Mouse (Mus musculus) liver, embryonic 16.5 days (tissue): ENCODE data around the gene Nsdhl. TPM values are rescaled to one million over a fixed set of nuclear protein-coding genes. Genes with fewer than 3 reads are reported as not detected.

Experiments used
- ATAC-seq: fragments of 200-750 bp; cut with Nextera tagmentation; 2 replicates; pipeline ENCODE4 v1.8.0; 2017; ENCODE audit warnings: low read depth, mild to moderate bottlenecking, moderate number of reproducible peaks, moderate library complexity
- H3K27ac ChIP-seq: fragments of 300-500 bp; sonication (generic); 2 replicates; pipeline ENCODE4 v1.5.1; 2014; ENCODE audit warnings: mild to moderate bottlenecking, low read length
- H3K27me3 ChIP-seq: fragments of 300-500 bp; sonication (generic); 2 replicates; pipeline ENCODE4 v1.6.1; 2014; ENCODE audit warnings: low read depth, low read length, mixed read lengths; ENCODE audit not compliant: control insufficient read depth, insufficient read depth
- H3K36me3 ChIP-seq: fragments of 300-500 bp; sonication (generic); 2 replicates; pipeline ENCODE4 v1.6.1; 2014; ENCODE audit warnings: mild to moderate bottlenecking; ENCODE audit not compliant: control insufficient read depth, insufficient read depth
- H3K4me1 ChIP-seq: fragments of 300-500 bp; sonication (generic); 2 replicates; pipeline ENCODE4 v1.6.1; 2014; ENCODE audit warnings: low read depth, low read length, mixed read lengths; ENCODE audit not compliant: control insufficient read depth
- H3K4me2 ChIP-seq: fragments of 300-500 bp; sonication (generic); 2 replicates; pipeline ENCODE4 v1.6.1; 2014; ENCODE audit warnings: low read depth, low read length, mixed read lengths
- H3K4me3 ChIP-seq: fragments of 300-500 bp; sonication (generic); 2 replicates; pipeline ENCODE4 v1.5.1; 2014; ENCODE audit warnings: low read depth, mild to moderate bottlenecking, low read length
- H3K9ac ChIP-seq: fragments of 300-500 bp; sonication (generic); 2 replicates; pipeline ENCODE4 v1.6.1; 2014; ENCODE audit warnings: low read depth, low read length
- H3K9me3 ChIP-seq: fragments of 300-500 bp; sonication (generic); replicated peaks from 2 replicates; pipeline ENCODE4 v1.6.1; 2016; ENCODE audit warnings: low read length; ENCODE audit not compliant: control insufficient read depth
- WGBS: fragments of 180-500 bp; shearing (Covaris S2); extraction: QIAGEN DNeasy Blood & Tissue Kit; methylation state at CpG from one replicate; pipeline ENCODE4 v1.1.7; 2014; ENCODE audit not compliant: insufficient replicate concordance; 5-methylcytosine and 5-hydroxymethylcytosine counted together
- polyA plus RNA-seq: library from polyadenylated mRNA; unstranded; fragments of >200 nt; fragmentation: Nextera tagmentation; extraction: Ambion mirVana; gene quantifications from 2 replicates; pipeline ENCODE4 v1.2.1, GENCODE M21; 2015

Nsdhl gene
- 25.9 and 27.4 TPM in 2 replicates for polyA plus RNA-seq

GRCm38 (mm10) chrX:72917884-72918681, at the start of gene Nsdhl, which contains the start of gene Cetn2:
Gene Nsdhl, plus strand, starts transcription at chrX:72918557.
Gene Cetn2, minus strand, starts transcription at chrX:72918411.
- peak within 1 kb of the TSS; percentile 73 for H3K4me3 ChIP-seq
- WGBS = 18% methylated on average over 41 of the region's 41 CpGs
- no peaks in the 10 kb centered on the region for H3K27me3 ChIP-seq
- H3K9ac ChIP-seq = peak within 1 kb of the TSS; percentile 65
- ATAC-seq = peak; percentile 99
- H3K4me1 ChIP-seq = no peaks in the 10 kb centered on the region
- peak within 1 kb of the TSS; percentile 73 for H3K4me2 ChIP-seq
- H3K27ac ChIP-seq = 0 out of 2 replicates have a peak within 1 kb of the TSS, but pooled peaks have one; percentile 21
- H3K36me3 ChIP-seq = no peaks in the 10 kb centered on the region
- H3K9me3 ChIP-seq = no peaks in the 10 kb centered on the region

- Histone ChIP-seq H3K4me2 (no peak overlapping the region), H3K27me3 (no peaks in the 10 kb centered on the region), H3K9ac (no peak overlapping the region), H3K27ac (no peak overlapping the region), H3K9me3 (no peaks in the 10 kb centered on the region), H3K4me3 (no peak overlapping the region), H3K36me3 (no peaks in the 10 kb centered on the region), H3K4me1 (no peaks in the 10 kb centered on the region)
- WGBS = 59% methylated on average over 5 of the region's 5 CpGs
- ATAC-seq = no peak
Measured at GRCm38 (mm10) chrX:72895388-72896054, 22.8 kb upstream of the Nsdhl start.

- H3K27ac ChIP-seq = no peak overlapping the region
- WGBS = 45% methylated on average over 1 of the region's 1 CpGs
- ATAC-seq = no peak
Measured at GRCm38 (mm10) chrX:72896055-72896437, 22.3 kb upstream of the Nsdhl start.

GRCm38 (mm10) chrX:72902530-72902929, 15.8 kb upstream of the Nsdhl start:
- H3K4me1 ChIP-seq = no peaks in the 10 kb centered on the region
- ATAC-seq = no peak
- WGBS = 40% methylated on average over 1 of the region's 1 CpGs

More at GRCm38 (mm10) chrX:72896055-72896437, 22.3 kb upstream of the Nsdhl start:
- Histone ChIP-seq H3K36me3 (no peaks in the 10 kb centered on the region), H3K4me2 (no peak overlapping the region), H3K27me3 (no peaks in the 10 kb centered on the region), H3K4me3 (no peak overlapping the region), H3K9me3 (no peaks in the 10 kb centered on the region), H3K9ac (no peak overlapping the region), H3K4me1 (no peaks in the 10 kb centered on the region)

GRCm38 (mm10) chrX:72907619-72908403, 10.5 kb upstream of the Nsdhl start:
- no peak overlapping the region for H3K27ac ChIP-seq
- WGBS = 69% methylated on average over 6 of the region's 6 CpGs
- no peak overlapping the region for H3K9ac ChIP-seq
- H3K4me2 ChIP-seq = no peak overlapping the region
- H3K4me3 ChIP-seq = no peak overlapping the region
- H3K36me3 ChIP-seq = no peaks in the 10 kb centered on the region
- no peaks in the 10 kb centered on the region for H3K27me3 ChIP-seq
- H3K9me3 ChIP-seq = no peaks in the 10 kb centered on the region
- ATAC-seq = no peak
- no peaks in the 10 kb centered on the region for H3K4me1 ChIP-seq

More at GRCm38 (mm10) chrX:72902530-72902929, 15.8 kb upstream of the Nsdhl start:
- Histone ChIP-seq H3K9ac (no peak overlapping the region), H3K4me2 (no peak overlapping the region), H3K9me3 (no peaks in the 10 kb centered on the region), H3K27ac (no peak overlapping the region), H3K27me3 (no peaks in the 10 kb centered on the region), H3K4me3 (no peak overlapping the region), H3K36me3 (no peaks in the 10 kb centered on the region)

- H3K4me1 ChIP-seq = no peaks in the 10 kb centered on the region
- no peak overlapping the region for H3K4me2 ChIP-seq
- no peak overlapping the region for H3K27ac ChIP-seq
- no peaks in the 10 kb centered on the region for H3K27me3 ChIP-seq
- H3K4me3 ChIP-seq = no peak overlapping the region
- no peak overlapping the region for H3K9ac ChIP-seq
- ATAC-seq = no peak
- H3K36me3 ChIP-seq = no peaks in the 10 kb centered on the region
- 19% methylated on average over 2 of the region's 2 CpGs for WGBS
- no peaks in the 10 kb centered on the region for H3K9me3 ChIP-seq
Measured at GRCm38 (mm10) chrX:72908404-72908741, 10.0 kb upstream of the Nsdhl start.

- no peak overlapping the region for H3K27ac ChIP-seq
- no peak overlapping the region for H3K4me3 ChIP-seq
- H3K36me3 ChIP-seq = no peaks in the 10 kb centered on the region
- no peaks in the 10 kb centered on the region for H3K27me3 ChIP-seq
- H3K4me2 ChIP-seq = no peak overlapping the region
- no peak overlapping the region for H3K9ac ChIP-seq
- no peaks in the 10 kb centered on the region for H3K4me1 ChIP-seq
- no peak for ATAC-seq
- WGBS = 68% methylated on average over 1 of the region's 1 CpGs
- H3K9me3 ChIP-seq = no peaks in the 10 kb centered on the region
Measured at GRCm38 (mm10) chrX:72911611-72912010, 6.7 kb upstream of the Nsdhl start.

- Histone ChIP-seq H3K36me3 (no peaks in the 10 kb centered on the region), H3K9ac (peak overlapping the region; percentile 54), H3K4me2 (peak overlapping the region; percentile 73), H3K27me3 (no peaks in the 10 kb centered on the region), H3K4me1 (no peaks in the 10 kb centered on the region), H3K27ac (0 out of 2 replicates have a peak overlapping the region, but pooled peaks have one; percentile 21), H3K9me3 (no peaks in the 10 kb centered on the region), H3K4me3 (peak overlapping the region; percentile 73)
- ATAC-seq = no peak
- 15% methylated on average over 6 of the region's 6 CpGs for WGBS
Measured at GRCm38 (mm10) chrX:72918682-72919059, 314 bp downstream of the Nsdhl start.
